Mouse (Mus musculus): Measurements from ENCODE around the gene Gm10424.
"Not testable (repeated sequence)": the region's sequence is repeated elsewhere in the genome, so short reads cannot be mapped to it uniquely, and the experiment has no call there.

- not testable (repeated sequence) for TF ChIP-seq GATA1, TAL1 (IDR thresholded peaks at IDR 0.05; ENCODE audit: low read length)
Observed at GRCm38 (mm10) chr5:95272668-95273067, at the start of gene Gm10424.
